Mouse (Mus musculus) layer of hippocampus, adult 18-20 months (tissue): Measurements from ENCODE around the gene Slc25a44. TPM values are rescaled to one million over a fixed set of nuclear protein-coding genes. Genes with fewer than 3 reads are reported as not detected.
"Not testable (repeated sequence)": the region's sequence is repeated elsewhere in the genome, so short reads cannot be mapped to it uniquely, and the experiment has no call there.

Experiments
- DNase-seq, 2 experiments: peaks; one replicate each; pipeline ENCODE4 v3.0.0; 2022; ENCODE audit warnings: low spot score in 2 of 2
- total RNA-seq, 2 experiments: library from RNA; stranded (reverse); gene quantifications; 2 replicates each; pipeline ENCODE4 v1.2.3; 2021

Slc25a44 gene
- total RNA-seq, 2 experiments from 2014 or later: 71.9 to 73.0 TPM

GRCm38 (mm10) chr3:88418016-88418415, 6.9 kb downstream of the Slc25a44 start:
- no peak for DNase-seq

GRCm38 (mm10) chr3:88415668-88416067, 9.3 kb downstream of the Slc25a44 start:
- no peak for DNase-seq

- no peak for DNase-seq
Observed at GRCm38 (mm10) chr3:88412636-88413035, 12.3 kb downstream of the Slc25a44 start.

- DNase-seq: no peak
Observed at GRCm38 (mm10) chr3:88411681-88412080, 13.3 kb downstream of the Slc25a44 start.

- no peak for DNase-seq
Observed at GRCm38 (mm10) chr3:88410645-88411031, 14.3 kb downstream of the Slc25a44 start.

GRCm38 (mm10) chr3:88409741-88410644, 14.9 kb downstream of the Slc25a44 start, which contains the start of gene Pmf1:
TSS of gene Pmf1 (minus strand) at chr3:88410331.
- DNase-seq: peak; percentile 86 to 88

- DNase-seq: no peak
Observed at GRCm38 (mm10) chr3:88408953-88409352, 16.0 kb downstream of the Slc25a44 start.

GRCm38 (mm10) chr3:88407529-88407928, 17.4 kb downstream of the Slc25a44 start:
- DNase-seq: no peak

GRCm38 (mm10) chr3:88407090-88407489, 17.8 kb downstream of the Slc25a44 start:
- peak; percentile 47 to 82 for DNase-seq

GRCm38 (mm10) chr3:88403522-88404230, 21.3 kb downstream of the Slc25a44 start:
- DNase-seq: no peak

- DNase-seq: no peak
Observed at GRCm38 (mm10) chr3:88398666-88399065, 26.3 kb downstream of the Slc25a44 start.

GRCm38 (mm10) chr3:88395742-88396141, 29.2 kb downstream of the Slc25a44 start:
- DNase-seq: no peak

- DNase-seq: no peak
Observed at GRCm38 (mm10) chr3:88395288-88395687, 29.7 kb downstream of the Slc25a44 start.

GRCm38 (mm10) chr3:88393776-88394375, 31.1 kb downstream of the Slc25a44 start:
- DNase-seq: no peak

GRCm38 (mm10) chr3:88384364-88384763, 40.6 kb downstream of the Slc25a44 start, which contains the start of gene Bglap:
TSS of gene Bglap (minus strand) at chr3:88384464.
- DNase-seq: no peak

- DNase-seq: not testable (repeated sequence)
Observed at GRCm38 (mm10) chr3:88382383-88382782, 42.6 kb downstream of the Slc25a44 start.

- not testable (repeated sequence) for DNase-seq
Observed at GRCm38 (mm10) chr3:88381389-88382315, 43.3 kb downstream of the Slc25a44 start.

GRCm38 (mm10) chr3:88378599-88378998, 46.3 kb downstream of the Slc25a44 start, which contains the start of gene Bglap2:
TSS of gene Bglap2 (minus strand) at chr3:88378699.
- not testable (repeated sequence) for DNase-seq

GRCm38 (mm10) chr3:88376644-88377043, 48.3 kb downstream of the Slc25a44 start:
- not testable (repeated sequence) for DNase-seq
